Mouse (Mus musculus) Patski (cell line): ENCODE measurements around the gene Sik3. TPM values are rescaled to one million over a fixed set of nuclear protein-coding genes. Genes with fewer than 3 reads are reported as not detected.

Source experiments
- ATAC-seq: fragments of 100-300 bp; one replicate; pipeline ENCODE4 v1.8.0; 2021
- CTCF ChIA-PET: fragments of 350-600 bp; sonication (Branson Sonifier 250); formaldehyde crosslinking; loops from one replicate; lab custom pipeline; 2022; ENCODE audit warnings: inconsistent platforms; lab: Charles Lee
- POLR2A ChIA-PET: fragments of 350-600 bp; sonication (Branson Sonifier 250); formaldehyde crosslinking; loops from one replicate; lab custom pipeline; 2022; ENCODE audit warnings: antibody characterized with exemption, inconsistent platforms; lab: Charles Lee
- DNase-seq: peaks from one replicate; pipeline ENCODE4 v3.0.0-alpha.2; 2011; ENCODE audit warnings: low read depth, low spot score
- H3K27me3 ChIP-seq: fragments of 371-371 bp; one replicate; pipeline ENCODE4 v1.5.1; 2021
- CTCF ChIP-seq: fragments of 100-300 bp; IDR thresholded peaks from one replicate; pipeline ENCODE4 v1.5.1; 2021
- in situ Hi-C: fragments of 300-500 bp; cut with MboI; formaldehyde crosslinking; loops from 3 replicates; pipeline ENCODE4 v1.11.1; 2018; ENCODE audit warnings: low pct_unique_long_range_greater_than_20kb, mixed read lengths
- polyA plus RNA-seq: library from polyadenylated mRNA; unstranded; gene quantifications from one replicate; pipeline ENCODE4 v1.2.3, GENCODE M21; 2021

Sik3 gene
- polyA plus RNA-seq, 1 experiment from 2014 or later = 46.2 TPM

GRCm38 (mm10) chr9:46030968-46031367 lies 18.3 kb downstream of the Sik3 start:
- in situ Hi-C loops = no loop called here
- DNase-seq (no peak), ATAC-seq (no peak)
- ChIA-PET CTCF (no interaction called here), POLR2A (no interaction called here)
- TF ChIP-seq CTCF = no peak
- H3K27me3 ChIP-seq = no peaks in the 10 kb centered on the region

GRCm38 (mm10) chr9:46032190-46032589 lies 19.6 kb downstream of the Sik3 start:
- H3K27me3 ChIP-seq = no peaks in the 10 kb centered on the region
- ChIA-PET CTCF (interaction anchor here (1.1 to 1.4 kb wide), 3 partner anchors 14 to 153 kb away, joined by 4 to 6 read pairs (median 4); no protein-coding TSS in a partner anchor), POLR2A (interaction anchor here (0.9 to 1.1 kb wide), 2 partner anchors 16 to 18 kb away, joined by 3 read pairs; no protein-coding TSS in a partner anchor)
- no peak for DNase-seq
- ATAC-seq = peak; percentile 27
- TF ChIP-seq CTCF = no peak
- in situ Hi-C loops = no loop called here

- in situ Hi-C loops = no loop called here
- ChIA-PET CTCF (interaction anchor here (1.1 to 1.4 kb wide), 4 partner anchors 9 to 152 kb away, joined by 4 to 6 read pairs (median 4); no protein-coding TSS in a partner anchor), POLR2A (interaction anchor here (0.7 to 0.9 kb wide), 2 partner anchors 19 to 20 kb away, joined by 3 read pairs; partner anchors contain the start of genes Pafah1b2 and Sik3)
- DNase-seq (no peak), ATAC-seq (no peak)
- H3K27me3 ChIP-seq = no peaks in the 10 kb centered on the region
- no peak for TF ChIP-seq CTCF
Observed at GRCm38 (mm10) chr9:46033058-46033457, 20.4 kb downstream of the Sik3 start.

- H3K27me3 ChIP-seq = no peaks in the 10 kb centered on the region
- CTCF ChIA-PET = interaction anchor here (1.4 kb wide), 1 partner anchor 8 kb away, joined by 4 read pairs; no protein-coding TSS in a partner anchor
- DNase-seq (no peak), ATAC-seq (no peak)
- POLR2A ChIA-PET = interaction anchor here (0.7 kb wide), 1 partner anchor 49 kb away, joined by 4 read pairs; no protein-coding TSS in a partner anchor
- in situ Hi-C loops = no loop called here
- no peak for TF ChIP-seq CTCF
Observed at GRCm38 (mm10) chr9:46033862-46034261, 21.2 kb downstream of the Sik3 start.

GRCm38 (mm10) chr9:46035290-46035871 lies 22.8 kb downstream of the Sik3 start:
- DNase-seq (peak; percentile 37), ATAC-seq (peak; percentile 79)
- POLR2A ChIA-PET = no interaction called here
- H3K27me3 ChIP-seq = no peaks in the 10 kb centered on the region
- in situ Hi-C loops = no loop called here
- CTCF ChIA-PET = interaction anchor here (0.8 to 1.0 kb wide), 3 partner anchors 16 to 26 kb away, joined by 3 read pairs; no protein-coding TSS in a partner anchor
- no peak for TF ChIP-seq CTCF

- ChIA-PET POLR2A (no interaction called here), CTCF (no interaction called here)
- no peak for TF ChIP-seq CTCF
- no peaks in the 10 kb centered on the region for H3K27me3 ChIP-seq
- in situ Hi-C loops = no loop called here
- DNase-seq (no peak), ATAC-seq (no peak)
Observed at GRCm38 (mm10) chr9:46036881-46037280, 24.3 kb downstream of the Sik3 start.

- POLR2A ChIA-PET = interaction anchor here (0.6 to 0.8 kb wide), 2 partner anchors 23 to 46 kb away, joined by 3 to 9 read pairs; no protein-coding TSS in a partner anchor
- ATAC-seq (no peak), DNase-seq (no peak)
- TF ChIP-seq CTCF = no peak
- CTCF ChIA-PET = no interaction called here
- no peaks in the 10 kb centered on the region for H3K27me3 ChIP-seq
- in situ Hi-C loops = no loop called here
Observed at GRCm38 (mm10) chr9:46038786-46039185, 26.2 kb downstream of the Sik3 start.

- TF ChIP-seq CTCF = no peak
- ChIA-PET POLR2A (interaction anchor here (0.7 kb wide), 1 partner anchor 25 kb away, joined by 4 read pairs; no protein-coding TSS in a partner anchor), CTCF (interaction anchor here (1.1 kb wide), 1 partner anchor 79 kb away, joined by 3 read pairs; no protein-coding TSS in a partner anchor)
- DNase-seq = no peak
- in situ Hi-C loops = no loop called here
- H3K27me3 ChIP-seq = no peaks in the 10 kb centered on the region
- ATAC-seq = no peak
Observed at GRCm38 (mm10) chr9:46041186-46041585, 28.6 kb downstream of the Sik3 start.

- H3K27me3 ChIP-seq = no peaks in the 10 kb centered on the region
- ChIA-PET POLR2A (no interaction called here), CTCF (interaction anchor here (1.3 kb wide), 1 partner anchor 9 kb away, joined by 4 read pairs; no protein-coding TSS in a partner anchor)
- in situ Hi-C loops = no loop called here
- TF ChIP-seq CTCF = no peak
- DNase-seq = no peak
- ATAC-seq = peak; percentile 60
Observed at GRCm38 (mm10) chr9:46042387-46042786, 29.8 kb downstream of the Sik3 start.

GRCm38 (mm10) chr9:46043626-46044025 lies 31.0 kb downstream of the Sik3 start:
- no peaks in the 10 kb centered on the region for H3K27me3 ChIP-seq
- POLR2A ChIA-PET = no interaction called here
- no peak for TF ChIP-seq CTCF
- ATAC-seq = no peak
- CTCF ChIA-PET = interaction anchor here (1.4 to 1.6 kb wide), 2 partner anchors 14 to 48 kb away, joined by 3 read pairs; no protein-coding TSS in a partner anchor
- no peak for DNase-seq
- in situ Hi-C loops = no loop called here
